Mouse (Mus musculus): Measurements from ENCODE around the gene Men1. TPM values are rescaled to one million over a fixed set of nuclear protein-coding genes. Genes with fewer than 3 reads are reported as not detected.

The Men1 gene
- polyA plus RNA-seq, 1 experiment from 2014 or later: 61.3 TPM

- ATAC-seq: no peak
- Histone ChIP-seq H3K9ac (ENCODE audit: low read depth, low read length) (no peak overlapping the region), H3K9me3 (ENCODE audit: control insufficient read depth, low read length) (no peaks in the 10 kb centered on the region), H3K4me1 (ENCODE audit: control insufficient read depth, insufficient read depth, low read length) (no peaks in the 10 kb centered on the region), H3K27me3 (replicated peaks; ENCODE audit: control insufficient read depth, insufficient read depth, low read length) (no peaks in the 10 kb centered on the region), H3K4me2 (ENCODE audit: low read depth, low read length) (no peak overlapping the region), H3K27ac (ENCODE audit: low read length) (no peak overlapping the region), H3K36me3 (ENCODE audit: control insufficient read depth, insufficient read depth, low read length) (peaks cover 50% of the 10 kb centered on the region), H3K4me3 (ENCODE audit: low read length) (no peak overlapping the region)
- WGBS: 92% methylated on average over 3 of the region's 3 CpGs
Observed at GRCm38 (mm10) chr19:6372433-6372832, 37.7 kb downstream of the Men1 start.

GRCm38 (mm10) chr19:6373539-6374400, 39.0 kb downstream of the Men1 start:
- Histone ChIP-seq H3K4me3 (ENCODE audit: low read length) (no peak overlapping the region), H3K36me3 (ENCODE audit: control insufficient read depth, insufficient read depth, low read length) (peaks cover 58% of the 10 kb centered on the region), H3K27ac (ENCODE audit: low read length) (no peak overlapping the region), H3K9ac (ENCODE audit: low read depth, low read length) (no peak overlapping the region), H3K9me3 (ENCODE audit: control insufficient read depth, low read length) (no peaks in the 10 kb centered on the region), H3K4me2 (ENCODE audit: low read depth, low read length) (no peak overlapping the region), H3K27me3 (replicated peaks; ENCODE audit: control insufficient read depth, insufficient read depth, low read length) (no peaks in the 10 kb centered on the region), H3K4me1 (ENCODE audit: control insufficient read depth, insufficient read depth, low read length) (no peaks in the 10 kb centered on the region)
- 0 out of 2 replicates have a peak, but pooled peaks have one; percentile 21 for ATAC-seq
- 68% methylated on average over 12 of the region's 12 CpGs for WGBS

- WGBS: 95% methylated on average over 10 of the region's 10 CpGs
- Histone ChIP-seq H3K27ac (ENCODE audit: low read length) (no peak overlapping the region), H3K4me2 (ENCODE audit: low read depth, low read length) (no peak overlapping the region), H3K4me3 (ENCODE audit: low read length) (no peak overlapping the region), H3K36me3 (ENCODE audit: control insufficient read depth, insufficient read depth, low read length) (peaks cover 58% of the 10 kb centered on the region), H3K27me3 (replicated peaks; ENCODE audit: control insufficient read depth, insufficient read depth, low read length) (no peaks in the 10 kb centered on the region), H3K9ac (ENCODE audit: low read depth, low read length) (no peak overlapping the region), H3K4me1 (ENCODE audit: control insufficient read depth, insufficient read depth, low read length) (no peaks in the 10 kb centered on the region), H3K9me3 (ENCODE audit: control insufficient read depth, low read length) (no peaks in the 10 kb centered on the region)
- ATAC-seq: no peak
Observed at GRCm38 (mm10) chr19:6374571-6374970, 39.8 kb downstream of the Men1 start.

DNA sequence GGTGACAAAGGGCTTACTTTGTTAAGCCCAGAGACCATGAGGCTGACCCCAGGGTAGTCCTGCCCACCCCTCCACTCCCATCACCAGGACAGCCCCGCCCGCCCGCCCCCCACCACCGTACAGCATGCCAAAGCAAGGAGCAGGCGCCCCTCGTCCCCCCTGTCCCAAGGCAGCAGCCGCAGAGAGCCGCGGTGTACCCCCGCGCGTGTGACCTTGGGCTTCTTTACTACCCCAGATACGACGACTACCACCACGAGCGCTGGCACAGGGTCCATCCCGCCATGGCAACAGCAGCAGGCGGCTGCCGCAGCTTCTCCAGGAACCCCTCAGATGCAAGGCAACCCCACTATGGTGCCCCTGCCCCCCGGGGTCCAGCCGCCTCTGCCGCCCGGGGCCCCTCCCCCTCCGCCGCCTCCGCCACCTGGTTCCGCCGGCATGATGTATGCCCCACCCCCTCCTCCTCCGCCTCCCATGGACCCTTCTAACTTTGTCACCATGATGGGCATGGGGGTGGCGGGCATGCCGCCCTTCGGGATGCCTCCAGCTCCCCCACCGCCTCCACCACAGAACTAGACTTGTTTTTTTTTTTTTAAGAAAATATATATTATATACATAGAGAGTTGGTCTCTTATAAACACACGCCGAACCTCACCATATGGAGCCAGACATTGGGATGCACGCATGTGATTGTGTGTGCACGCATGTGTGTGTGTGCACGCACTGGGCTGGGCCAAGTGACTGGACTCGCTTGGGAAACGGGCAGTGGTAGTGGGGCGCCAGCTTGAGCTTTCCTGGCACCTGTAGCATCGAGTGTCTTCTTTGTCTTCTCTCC, 40.9 kb downstream of the Men1 start:
- peaks cover 55% of the 10 kb centered on the region for H3K36me3 ChIP-seq (ENCODE audit: control insufficient read depth, insufficient read depth, low read length)
- 90% methylated on average over 41 of the region's 42 CpGs for WGBS
- H3K4me1 ChIP-seq (ENCODE audit: control insufficient read depth, insufficient read depth, low read length): no peaks in the 10 kb centered on the region
- ATAC-seq: no peak
- no peak overlapping the region for H3K9ac ChIP-seq (ENCODE audit: low read depth, low read length)
- H3K4me2 ChIP-seq (ENCODE audit: low read depth, low read length): no peak overlapping the region
- H3K27ac ChIP-seq (ENCODE audit: low read length): no peak overlapping the region
- no peak overlapping the region for H3K4me3 ChIP-seq (ENCODE audit: low read length)
- no peaks in the 10 kb centered on the region for H3K27me3 ChIP-seq (replicated peaks; ENCODE audit: control insufficient read depth, insufficient read depth, low read length)
- no peaks in the 10 kb centered on the region for H3K9me3 ChIP-seq (ENCODE audit: control insufficient read depth, low read length)

- no peaks in the 10 kb centered on the region for H3K9me3 ChIP-seq (ENCODE audit: control insufficient read depth, low read length)
- H3K9ac ChIP-seq (ENCODE audit: low read depth, low read length): no peak overlapping the region
- no peaks in the 10 kb centered on the region for H3K4me1 ChIP-seq (ENCODE audit: control insufficient read depth, insufficient read depth, low read length)
- peaks cover 51% of the 10 kb centered on the region for H3K36me3 ChIP-seq (ENCODE audit: control insufficient read depth, insufficient read depth, low read length)
- no peak for ATAC-seq
- no peak overlapping the region for H3K27ac ChIP-seq (ENCODE audit: low read length)
- H3K4me2 ChIP-seq (ENCODE audit: low read depth, low read length): no peak overlapping the region
- H3K27me3 ChIP-seq (replicated peaks; ENCODE audit: control insufficient read depth, insufficient read depth, low read length): no peaks in the 10 kb centered on the region
- H3K4me3 ChIP-seq (ENCODE audit: low read length): no peak overlapping the region
- WGBS: 80% methylated on average over 14 of the region's 14 CpGs
Observed at GRCm38 (mm10) chr19:6376255-6376564, 41.4 kb downstream of the Men1 start.

GRCm38 (mm10) chr19:6376643-6377042, 41.9 kb downstream of the Men1 start:
- Histone ChIP-seq H3K9me3 (ENCODE audit: control insufficient read depth, low read length) (no peaks in the 10 kb centered on the region), H3K4me3 (ENCODE audit: low read length) (no peak overlapping the region), H3K27me3 (replicated peaks; ENCODE audit: control insufficient read depth, insufficient read depth, low read length) (no peaks in the 10 kb centered on the region), H3K36me3 (ENCODE audit: control insufficient read depth, insufficient read depth, low read length) (peaks cover 47% of the 10 kb centered on the region), H3K4me1 (ENCODE audit: control insufficient read depth, insufficient read depth, low read length) (no peaks in the 10 kb centered on the region), H3K9ac (ENCODE audit: low read depth, low read length) (no peak overlapping the region), H3K27ac (ENCODE audit: low read length) (no peak overlapping the region), H3K4me2 (ENCODE audit: low read depth, low read length) (no peak overlapping the region)
- WGBS: 80% methylated on average over 2 of the region's 2 CpGs
- no peak for ATAC-seq

DNA sequence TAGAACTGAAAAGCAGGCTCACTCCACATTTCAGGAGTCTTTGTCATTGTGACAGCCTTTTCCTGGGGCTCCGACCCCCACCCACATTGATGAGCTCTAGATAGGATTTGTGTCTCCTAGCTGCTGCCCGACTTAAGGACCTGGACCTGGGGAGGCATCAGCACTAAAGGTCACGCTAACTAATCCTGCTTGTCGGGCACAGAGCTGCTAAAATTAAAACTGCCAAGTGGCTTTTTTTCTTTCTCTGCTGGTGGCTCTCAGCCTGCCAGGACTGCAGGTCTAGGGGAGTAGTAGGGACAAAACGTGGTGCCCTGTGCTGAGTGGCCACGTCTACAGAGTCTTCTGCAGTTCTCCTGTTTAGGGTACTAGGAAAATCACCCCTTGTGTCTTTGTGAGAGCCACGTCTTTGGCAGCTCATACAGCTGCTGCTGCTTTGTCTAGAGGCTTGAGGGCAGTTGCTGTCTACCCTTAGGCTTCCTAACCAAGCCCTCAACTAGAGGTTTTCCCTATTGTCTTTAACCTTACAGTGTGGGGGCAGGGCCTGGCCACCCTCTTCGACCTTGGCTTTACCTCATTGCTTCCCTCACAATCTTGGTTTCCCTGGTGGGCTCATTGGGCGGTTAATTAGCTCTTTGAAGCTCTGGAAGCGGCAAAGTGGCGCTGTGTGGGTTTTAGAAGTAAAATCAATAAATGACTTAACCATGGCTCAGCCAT, 42.7 kb downstream of the Men1 start:
- no peak overlapping the region for H3K27ac ChIP-seq (ENCODE audit: low read length)
- no peaks in the 10 kb centered on the region for H3K9me3 ChIP-seq (ENCODE audit: control insufficient read depth, low read length)
- no peaks in the 10 kb centered on the region for H3K27me3 ChIP-seq (replicated peaks; ENCODE audit: control insufficient read depth, insufficient read depth, low read length)
- no peak overlapping the region for H3K4me2 ChIP-seq (ENCODE audit: low read depth, low read length)
- no peak overlapping the region for H3K9ac ChIP-seq (ENCODE audit: low read depth, low read length)
- WGBS: 73% methylated on average over 11 of the region's 11 CpGs
- H3K4me3 ChIP-seq (ENCODE audit: low read length): no peak overlapping the region
- peaks cover 38% of the 10 kb centered on the region for H3K36me3 ChIP-seq (ENCODE audit: control insufficient read depth, insufficient read depth, low read length)
- no peaks in the 10 kb centered on the region for H3K4me1 ChIP-seq (ENCODE audit: control insufficient read depth, insufficient read depth, low read length)
- no peak for ATAC-seq

DNA sequence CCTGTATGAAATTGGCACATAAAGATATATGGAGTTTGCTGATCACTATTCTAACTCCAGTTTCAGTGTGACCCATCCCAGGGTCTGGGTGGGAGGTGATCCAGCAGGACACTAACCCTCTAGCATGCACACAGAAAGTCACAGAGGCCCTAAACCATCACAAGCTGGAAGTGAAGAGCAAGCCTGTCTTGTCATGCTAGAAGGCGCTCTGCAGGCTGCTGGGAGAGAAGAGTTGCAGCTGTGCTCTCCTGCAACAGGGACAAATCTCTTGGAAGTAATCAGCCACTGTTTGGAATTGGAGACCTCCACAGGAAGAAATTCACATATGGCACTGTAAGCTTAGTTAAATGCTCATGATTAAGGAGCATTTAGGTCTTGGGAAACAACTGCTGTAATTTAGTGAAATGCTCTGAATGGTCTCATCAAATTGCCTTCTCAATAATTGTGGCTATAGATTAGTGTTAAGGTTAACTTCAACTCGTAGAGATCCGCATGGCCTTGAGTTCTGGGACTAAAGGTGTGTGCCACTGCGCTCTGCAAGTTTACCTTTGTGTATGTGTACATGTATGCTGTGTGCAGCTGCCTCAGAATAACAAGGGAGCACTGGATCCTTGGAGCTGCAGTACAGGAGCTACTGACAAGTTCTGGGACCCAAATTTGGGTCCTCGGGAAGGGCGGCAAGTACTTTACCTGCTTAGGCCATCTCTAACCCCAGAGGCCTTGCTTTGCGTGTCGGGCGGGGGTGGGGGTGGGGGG, 45.8 kb downstream of the Men1 start:
- H3K4me1 ChIP-seq (ENCODE audit: control insufficient read depth, insufficient read depth, low read length): peaks cover 20% of the 10 kb centered on the region
- H3K4me3 ChIP-seq (ENCODE audit: low read length): no peak overlapping the region
- H3K36me3 ChIP-seq (ENCODE audit: control insufficient read depth, insufficient read depth, low read length): peaks cover 17% of the 10 kb centered on the region
- H3K9ac ChIP-seq (ENCODE audit: low read depth, low read length): no peak overlapping the region
- H3K4me2 ChIP-seq (ENCODE audit: low read depth, low read length): no peak overlapping the region
- no peak for ATAC-seq
- no peak overlapping the region for H3K27ac ChIP-seq (ENCODE audit: low read length)
- H3K27me3 ChIP-seq (replicated peaks; ENCODE audit: control insufficient read depth, insufficient read depth, low read length): no peaks in the 10 kb centered on the region
- no peaks in the 10 kb centered on the region for H3K9me3 ChIP-seq (ENCODE audit: control insufficient read depth, low read length)
- 88% methylated on average over 9 of the region's 9 CpGs for WGBS

- Histone ChIP-seq H3K9me3 (ENCODE audit: control insufficient read depth, low read length) (no peaks in the 10 kb centered on the region), H3K36me3 (ENCODE audit: control insufficient read depth, insufficient read depth, low read length) (peaks cover 13% of the 10 kb centered on the region), H3K4me2 (ENCODE audit: low read depth, low read length) (no peak overlapping the region), H3K27me3 (replicated peaks; ENCODE audit: control insufficient read depth, insufficient read depth, low read length) (no peaks in the 10 kb centered on the region), H3K27ac (ENCODE audit: low read length) (no peak overlapping the region), H3K9ac (ENCODE audit: low read depth, low read length) (no peak overlapping the region), H3K4me1 (ENCODE audit: control insufficient read depth, insufficient read depth, low read length) (peaks cover 22% of the 10 kb centered on the region), H3K4me3 (ENCODE audit: low read length) (no peak overlapping the region)
- WGBS: 94% methylated on average over 5 of the region's 5 CpGs
- ATAC-seq: no peak
Observed at GRCm38 (mm10) chr19:6381238-6381637, 46.5 kb downstream of the Men1 start.

Data from intestine, embryonic 16.5 days (tissue).